Mouse (Mus musculus): ENCODE measurements at regions not wholly inside any gene's neighbourhood (a gene's known extent, or its start where the extent isn't known, plus 50 kb on each side); places are given as distances from the start of the nearest gene placed in this dataset.
"Not testable (repeated sequence)": the region's sequence is repeated elsewhere in the genome, so short reads cannot be mapped to it uniquely, and the experiment has no call there.

DNA sequence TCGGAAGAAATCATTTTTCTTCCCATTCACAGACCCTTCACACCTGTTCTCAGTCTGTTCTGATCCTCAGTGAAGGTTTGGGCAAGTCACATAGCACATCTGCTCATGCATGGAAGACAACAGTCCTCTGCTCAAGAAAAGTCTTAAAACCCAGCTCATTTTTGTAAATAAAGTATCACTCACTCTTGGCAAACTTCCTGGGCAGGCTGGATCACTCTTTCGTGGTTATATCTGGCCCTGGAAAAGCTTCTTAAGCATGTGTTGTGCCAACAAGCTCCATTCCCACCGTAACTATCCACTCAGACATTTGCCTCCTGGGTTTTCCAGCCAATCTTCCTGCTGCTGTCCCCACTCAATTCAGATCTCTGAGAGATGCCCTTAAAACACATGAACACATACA is 103.2 kb upstream of the Cep85l start:
- DNase-seq (ENCODE audit: extremely low read depth, low read depth, low spot score), result no peak

GRCm38 (mm10) chr10:53470200-53470599 is 90.5 kb upstream of the Cep85l start:
- DNase-seq (ENCODE audit: extremely low read depth, low read depth, low spot score), result no peak

DNA sequence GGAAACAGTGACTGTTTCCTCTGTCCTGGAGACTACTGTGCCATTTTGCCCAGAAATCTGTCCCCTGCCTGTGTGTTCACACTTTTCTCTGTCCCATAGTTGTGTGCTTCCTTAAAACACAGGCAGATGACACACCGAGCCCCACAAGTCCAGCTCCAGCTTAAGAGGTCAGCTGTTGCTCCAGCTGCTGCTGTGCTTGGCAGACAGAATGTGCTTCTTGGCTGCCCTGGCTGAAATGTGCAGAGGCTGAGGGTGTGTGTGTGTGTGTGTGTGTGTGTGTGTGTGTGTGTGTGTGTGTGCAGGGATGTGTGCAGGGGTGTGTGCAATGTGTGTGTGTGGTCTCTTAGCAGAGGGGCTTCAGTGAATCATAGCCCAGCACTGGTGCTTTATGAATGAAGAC is 89.9 kb upstream of the Cep85l start:
- no peak for DNase-seq (ENCODE audit: extremely low read depth, low read depth, low spot score)

DNA sequence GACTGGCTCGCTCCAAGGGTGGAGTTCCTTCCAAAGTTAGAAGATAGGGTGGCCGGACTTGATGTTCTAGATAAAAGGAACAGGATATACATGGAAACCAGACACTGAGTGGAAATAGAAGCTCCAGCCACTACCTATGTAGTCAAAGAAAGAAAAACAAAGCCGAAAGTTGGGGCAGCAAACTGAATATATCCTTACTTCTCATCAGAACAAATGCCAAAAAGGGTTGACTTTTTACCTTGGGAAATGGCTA is 88.5 kb upstream of the Cep85l start:
- no peak for DNase-seq (ENCODE audit: extremely low read depth, low read depth, low spot score)

GRCm38 (mm10) chr10:53467472-53468292 is 87.9 kb upstream of the Cep85l start:
- no peak for DNase-seq (ENCODE audit: extremely low read depth, low read depth, low spot score)

GRCm38 (mm10) chr10:53466851-53467250 is 87.1 kb upstream of the Cep85l start:
- DNase-seq (ENCODE audit: extremely low read depth, low read depth, low spot score), result no peak

GRCm38 (mm10) chr10:53466261-53466660 is 86.5 kb upstream of the Cep85l start:
- DNase-seq (ENCODE audit: extremely low read depth, low read depth, low spot score), result no peak

GRCm38 (mm10) chr10:53464581-53464980 is 84.8 kb upstream of the Cep85l start:
- DNase-seq (ENCODE audit: extremely low read depth, low read depth, low spot score), result no peak

GRCm38 (mm10) chr10:53464006-53464405 is 84.3 kb upstream of the Cep85l start:
- no peak for DNase-seq (ENCODE audit: extremely low read depth, low read depth, low spot score)

DNA sequence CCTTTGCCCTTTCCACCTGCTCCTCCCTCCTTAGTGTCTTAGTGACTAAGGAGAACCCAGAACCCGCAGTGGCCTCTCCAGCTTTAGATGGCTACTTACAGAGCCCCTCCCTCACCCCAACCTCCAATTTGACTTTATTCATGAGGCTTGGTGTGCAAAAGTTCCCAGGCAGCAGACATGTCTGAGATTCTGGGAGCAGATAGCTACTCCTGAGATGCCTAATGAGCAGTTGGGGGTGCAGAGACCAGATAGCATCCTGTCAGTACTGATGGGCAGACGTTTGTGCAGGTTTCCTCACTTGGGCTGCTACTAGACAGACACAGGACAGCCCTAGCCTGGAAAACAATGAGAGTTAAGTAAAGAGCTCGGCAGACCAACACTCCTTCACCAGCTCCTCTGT is 83.7 kb upstream of the Cep85l start:
- DNase-seq (ENCODE audit: extremely low read depth, low read depth, low spot score), result no peak

DNA sequence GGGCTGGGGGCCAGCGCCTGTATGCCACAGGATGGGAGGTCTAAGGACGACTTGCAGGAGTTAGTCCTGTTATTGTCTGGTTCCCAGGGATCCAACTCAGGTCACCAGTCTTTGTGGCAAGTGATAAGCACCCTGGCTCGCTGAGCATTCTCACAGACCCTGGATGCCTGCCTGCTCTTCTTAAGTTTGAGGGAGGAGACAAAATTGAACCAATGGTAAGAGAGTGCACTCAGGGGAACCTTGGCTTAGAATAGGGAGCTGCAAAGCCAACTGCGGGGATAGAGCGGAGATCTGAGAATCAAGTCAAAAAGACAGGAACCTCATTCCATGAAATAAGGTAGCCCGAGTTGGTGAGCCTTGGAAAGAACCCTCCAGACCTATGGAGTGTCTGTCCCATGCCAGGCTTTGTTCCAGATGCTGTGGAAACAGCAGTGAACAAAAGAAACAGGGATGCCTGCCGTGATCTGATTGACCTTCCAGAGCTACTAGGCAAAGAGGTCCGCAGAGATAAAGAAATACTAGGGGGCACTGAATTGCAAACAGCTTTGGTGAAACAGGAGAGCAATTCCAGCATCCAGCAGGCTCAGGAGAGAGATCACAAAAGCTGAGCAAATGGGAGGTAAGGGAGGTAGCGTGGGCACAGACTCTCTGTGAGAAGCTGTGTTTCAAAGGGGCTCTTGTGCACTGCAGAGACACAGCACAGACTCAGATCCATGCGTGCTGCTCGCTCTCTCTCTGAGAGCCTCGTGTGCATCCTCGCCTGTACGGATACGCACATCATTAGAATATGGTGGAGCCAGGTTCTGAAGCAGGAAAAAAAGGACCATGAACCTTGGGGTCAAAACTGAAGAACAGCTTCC is 82.9 kb upstream of the Cep85l start:
- no peak for DNase-seq (ENCODE audit: extremely low read depth, low read depth, low spot score)

- no peak for DNase-seq (ENCODE audit: extremely low read depth, low read depth, low spot score)
Measured at GRCm38 (mm10) chr10:53461070-53461781, 81.5 kb upstream of the Cep85l start.

GRCm38 (mm10) chr10:53459706-53460105 is 80.0 kb upstream of the Cep85l start:
- DNase-seq (ENCODE audit: extremely low read depth, low read depth, low spot score), result not testable (repeated sequence)

DNA sequence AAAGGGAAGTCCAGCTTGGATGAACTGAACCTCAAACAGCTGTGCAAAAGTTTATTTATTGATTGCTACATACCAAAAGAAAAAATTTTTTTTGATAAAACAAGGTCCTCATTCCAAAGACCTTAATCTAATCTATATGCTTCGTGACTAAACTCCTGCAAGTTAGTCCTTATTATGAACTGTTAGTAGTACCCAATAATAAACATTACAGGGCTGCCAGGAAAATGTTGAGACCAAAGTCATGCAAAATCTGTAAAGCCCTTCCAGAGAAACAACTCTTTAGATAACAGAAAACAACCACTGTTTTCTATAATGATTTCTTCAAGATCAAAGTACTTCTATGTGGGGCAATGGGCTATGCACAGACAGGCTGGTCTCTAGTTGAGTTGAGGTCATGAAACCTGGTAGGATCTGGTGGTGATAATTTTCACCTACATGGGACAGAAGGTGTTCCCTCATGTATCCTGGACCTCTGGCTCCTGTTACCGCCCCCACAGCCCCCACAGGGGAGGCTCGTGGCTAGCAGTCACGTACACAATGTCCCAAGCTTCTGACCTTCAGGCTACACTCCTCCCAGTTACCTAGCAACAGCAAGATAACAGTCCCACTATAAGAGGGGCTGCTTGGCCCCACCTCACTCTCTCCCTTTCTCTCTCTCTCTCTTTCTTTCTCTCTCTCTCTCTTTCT is 76.4 kb upstream of the Cep85l start:
- no peak for DNase-seq (ENCODE audit: extremely low read depth, low read depth, low spot score)

DNA sequence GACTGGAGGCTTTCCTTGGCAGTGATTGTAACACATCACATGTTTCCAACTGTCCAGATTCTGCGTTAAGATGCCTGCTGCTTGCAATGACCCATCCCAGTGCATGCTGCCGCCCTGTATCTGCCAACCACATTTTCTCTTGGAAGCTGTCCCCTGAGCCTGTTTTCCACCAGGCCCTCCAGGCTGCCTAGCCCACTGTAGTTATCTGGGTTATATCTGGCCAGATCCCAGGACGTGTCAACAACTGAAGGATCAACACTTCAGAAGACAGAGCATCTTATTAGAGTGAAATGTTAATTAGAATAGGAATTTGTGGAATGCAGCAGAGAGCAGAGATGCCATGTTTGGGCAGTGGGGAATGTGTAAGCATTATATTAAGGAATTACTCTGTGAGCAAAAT is 65.0 kb upstream of the Cep85l start:
- no peak for DNase-seq (ENCODE audit: extremely low read depth, low read depth, low spot score)

- DNase-seq (ENCODE audit: extremely low read depth, low read depth, low spot score), result no peak
Measured at GRCm38 (mm10) chr10:53443443-53443842, 63.7 kb upstream of the Cep85l start.

GRCm38 (mm10) chr10:53442912-53443311 is 63.2 kb upstream of the Cep85l start:
- DNase-seq (ENCODE audit: extremely low read depth, low read depth, low spot score), result no peak

DNA sequence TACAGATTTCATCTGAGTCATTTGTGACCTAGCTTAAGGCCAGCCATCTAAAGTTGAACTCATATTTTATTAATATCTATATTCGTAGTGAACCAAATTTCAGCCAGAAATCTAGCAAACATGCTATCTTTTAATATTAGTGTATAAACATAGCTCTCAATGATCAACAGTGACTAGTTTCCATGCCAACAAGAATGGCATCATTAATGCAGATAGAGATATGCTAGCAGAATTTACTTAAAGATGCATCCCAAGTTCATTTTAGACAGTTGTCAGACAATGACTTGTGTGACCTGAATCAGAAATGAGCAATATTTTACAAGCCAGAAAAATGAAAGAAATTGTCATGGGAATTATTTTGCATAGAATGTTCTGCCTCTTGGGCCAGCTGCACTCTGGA is 60.5 kb upstream of the Cep85l start:
- DNase-seq (ENCODE audit: extremely low read depth, low read depth, low spot score), result no peak

DNA sequence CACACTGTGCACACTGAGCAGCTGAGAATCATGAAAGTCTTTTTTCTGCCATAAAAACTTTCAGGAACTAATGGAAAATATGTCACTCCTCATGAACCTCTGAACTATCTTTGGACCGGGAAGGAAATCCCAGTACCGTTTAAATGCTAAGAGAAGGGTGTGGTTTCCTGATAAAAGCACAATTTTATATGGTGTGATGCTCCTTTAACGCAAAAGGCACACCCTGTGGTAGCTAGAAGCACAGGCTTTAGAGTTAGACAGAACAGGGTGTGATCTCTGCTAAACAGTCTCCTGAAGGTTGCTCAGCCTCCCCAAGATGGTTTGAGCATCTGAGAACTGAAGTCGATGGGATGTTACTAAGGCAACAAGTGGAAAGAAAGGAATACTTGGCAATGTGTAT is 58.6 kb upstream of the Cep85l start:
- no peak for DNase-seq (ENCODE audit: extremely low read depth, low read depth, low spot score)

DNA sequence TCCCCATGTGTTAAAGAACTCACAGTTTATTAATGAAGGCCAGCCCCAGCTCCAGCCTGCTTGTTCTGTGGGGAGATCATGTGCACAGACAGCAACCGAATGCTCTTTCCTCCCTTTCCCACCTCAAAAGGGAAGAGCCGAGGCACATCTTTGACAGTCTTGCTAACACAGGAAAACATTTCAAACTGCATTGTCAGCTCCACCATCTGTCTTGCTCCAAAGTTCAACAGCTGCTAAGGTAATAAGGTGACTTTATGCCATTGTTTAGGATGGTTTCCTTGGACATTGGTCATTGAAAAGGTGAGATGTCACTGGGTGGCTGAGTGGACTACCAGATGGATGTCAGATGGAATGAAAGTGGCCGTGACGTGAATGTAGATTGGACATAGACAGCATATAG is 58.0 kb upstream of the Cep85l start:
- no peak for DNase-seq (ENCODE audit: extremely low read depth, low read depth, low spot score)

- DNase-seq (ENCODE audit: extremely low read depth, low read depth, low spot score), result no peak
Measured at GRCm38 (mm10) chr10:53436023-53436475, 56.3 kb upstream of the Cep85l start.
